Mouse (Mus musculus): ENCODE results near the gene Mettl15. TPM values are rescaled to one million over a fixed set of nuclear protein-coding genes. Genes with fewer than 3 reads are reported as not detected.

Mettl15 gene
- polyA plus RNA-seq, 1 experiment from 2014 or later, result 11.0 TPM

Small RNA genes lying within 50 kb of the gene (microRNA-seq; reads per million reads assigned to microRNA genes)
- not detected for gene Gm24115 (ENCODE audit: insufficient number of aligned reads)

Other genes with a start within 250 kb of the Mettl15 start
- gene Kif18a, start within 50 bp of the Mettl15 start, polyA plus RNA-seq (2014; fragmentation: Nextera tagmentation; extraction: Ambion mirVana), result 43.7 and 46.7 TPM in 2 replicates